Mouse (Mus musculus): ENCODE results near the gene Vps25. TPM values are rescaled to one million over a fixed set of nuclear protein-coding genes. Genes with fewer than 3 reads are reported as not detected.
A peak's percentile ranks its signal among the peaks of the same experiment; 100 is the strongest.

The Vps25 gene
- polyA plus RNA-seq, 1 experiment from 2014 or later: 118 TPM

- Histone ChIP-seq H3K27me3 (replicated peaks; ENCODE audit: control insufficient read depth, insufficient read depth, low read length) (peaks cover 46% of the 10 kb centered on the region), H3K4me3 (ENCODE audit: low read depth, low read length) (no peak overlapping the region), H3K4me1 (ENCODE audit: control insufficient read depth, insufficient read depth, low read length) (peaks cover 16% of the 10 kb centered on the region), H3K9me3 (replicated peaks; ENCODE audit: control insufficient read depth, low read length) (no peaks in the 10 kb centered on the region), H3K27ac (ENCODE audit: low read depth, low read length) (no peak overlapping the region), H3K4me2 (ENCODE audit: low read length) (no peak overlapping the region), H3K9ac (ENCODE audit: low read length) (no peak overlapping the region), H3K36me3 (ENCODE audit: control insufficient read depth, insufficient read depth, low read length) (0 out of 2 replicates have a peak, but pooled peaks cover 2% of the 10 kb centered on the region)
- no peak for DNase-seq (ENCODE audit: low spot score)
- WGBS: 3% methylated on average over 32 of the region's 32 CpGs
- ATAC-seq: no peak
Observed at GRCm38 (mm10) chr11:101263138-101263988, 9.9 kb downstream of the Vps25 start.

- H3K36me3 ChIP-seq (ENCODE audit: control insufficient read depth, insufficient read depth, low read length): no peaks in the 10 kb centered on the region
- peaks cover 16% of the 10 kb centered on the region for H3K4me1 ChIP-seq (ENCODE audit: control insufficient read depth, insufficient read depth, low read length)
- ATAC-seq: no peak
- no peak overlapping the region for H3K9ac ChIP-seq (ENCODE audit: low read length)
- no peak for DNase-seq (ENCODE audit: low spot score)
- H3K9me3 ChIP-seq (replicated peaks; ENCODE audit: control insufficient read depth, low read length): no peaks in the 10 kb centered on the region
- H3K27ac ChIP-seq (ENCODE audit: low read depth, low read length): no peak overlapping the region
- WGBS: 2% methylated on average over 3 of the region's 3 CpGs
- H3K27me3 ChIP-seq (replicated peaks; ENCODE audit: control insufficient read depth, insufficient read depth, low read length): peaks cover 49% of the 10 kb centered on the region
- no peak overlapping the region for H3K4me3 ChIP-seq (ENCODE audit: low read depth, low read length)
- H3K4me2 ChIP-seq (ENCODE audit: low read length): no peak overlapping the region
Observed at GRCm38 (mm10) chr11:101263989-101264280, 10.4 kb downstream of the Vps25 start.

- Histone ChIP-seq H3K9ac (ENCODE audit: low read length) (peak overlapping the region; percentile 49; the same call in 1 of the 2 replicates), H3K4me1 (ENCODE audit: control insufficient read depth, insufficient read depth, low read length) (peaks cover 11% of the 10 kb centered on the region), H3K9me3 (replicated peaks; ENCODE audit: control insufficient read depth, low read length) (no peaks in the 10 kb centered on the region), H3K27ac (ENCODE audit: low read depth, low read length) (no peak overlapping the region), H3K27me3 (replicated peaks; ENCODE audit: control insufficient read depth, insufficient read depth, low read length) (peaks cover 45% of the 10 kb centered on the region), H3K4me3 (ENCODE audit: low read depth, low read length) (peak overlapping the region; percentile 14), H3K36me3 (ENCODE audit: control insufficient read depth, insufficient read depth, low read length) (no peaks in the 10 kb centered on the region), H3K4me2 (ENCODE audit: low read length) (peak overlapping the region; percentile 48)
- 3% methylated on average over 31 of the region's 31 CpGs for WGBS
- ATAC-seq (no peak), DNase-seq (ENCODE audit: low spot score) (no peak)
Observed at GRCm38 (mm10) chr11:101264954-101265471, 11.5 kb downstream of the Vps25 start.

- Histone ChIP-seq H3K4me3 (ENCODE audit: low read depth, low read length) (0 out of 2 replicates have a peak overlapping the region, but pooled peaks have one; percentile 14), H3K27ac (ENCODE audit: low read depth, low read length) (no peak overlapping the region), H3K9me3 (replicated peaks; ENCODE audit: control insufficient read depth, low read length) (no peaks in the 10 kb centered on the region), H3K4me1 (ENCODE audit: control insufficient read depth, insufficient read depth, low read length) (peaks cover 3% of the 10 kb centered on the region), H3K4me2 (ENCODE audit: low read length) (no peak overlapping the region), H3K36me3 (ENCODE audit: control insufficient read depth, insufficient read depth, low read length) (no peaks in the 10 kb centered on the region), H3K27me3 (replicated peaks; ENCODE audit: control insufficient read depth, insufficient read depth, low read length) (peaks cover 44% of the 10 kb centered on the region), H3K9ac (ENCODE audit: low read length) (no peak overlapping the region)
- 12% methylated on average over 6 of the region's 6 CpGs for WGBS
- no peak for ATAC-seq
- DNase-seq (ENCODE audit: low spot score): no peak
Observed at GRCm38 (mm10) chr11:101265906-101266305, 12.4 kb downstream of the Vps25 start.

GRCm38 (mm10) chr11:101269577-101270116, 16.1 kb downstream of the Vps25 start:
- Histone ChIP-seq H3K27me3 (replicated peaks; ENCODE audit: control insufficient read depth, insufficient read depth, low read length) (peaks cover 15% of the 10 kb centered on the region; the same call in 1 of the 2 replicates), H3K4me1 (ENCODE audit: control insufficient read depth, insufficient read depth, low read length) (no peaks in the 10 kb centered on the region; the same call in 1 of the 2 replicates), H3K36me3 (ENCODE audit: control insufficient read depth, insufficient read depth, low read length) (no peaks in the 10 kb centered on the region), H3K4me2 (ENCODE audit: low read length) (no peak overlapping the region), H3K27ac (ENCODE audit: low read depth, low read length) (no peak overlapping the region), H3K4me3 (ENCODE audit: low read depth, low read length) (no peak overlapping the region), H3K9ac (ENCODE audit: low read length) (no peak overlapping the region), H3K9me3 (replicated peaks; ENCODE audit: control insufficient read depth, low read length) (no peaks in the 10 kb centered on the region)
- no peak for ATAC-seq
- DNase-seq (ENCODE audit: low spot score): peak; percentile 37
- 39% methylated on average over 10 of the region's 10 CpGs for WGBS

- Histone ChIP-seq H3K4me2 (ENCODE audit: low read length) (no peak overlapping the region), H3K27me3 (replicated peaks; ENCODE audit: control insufficient read depth, insufficient read depth, low read length) (0 out of 2 replicates have a peak, but pooled peaks cover 5% of the 10 kb centered on the region), H3K36me3 (ENCODE audit: control insufficient read depth, insufficient read depth, low read length) (0 out of 2 replicates have a peak, but pooled peaks cover 2% of the 10 kb centered on the region), H3K27ac (ENCODE audit: low read depth, low read length) (no peak overlapping the region), H3K4me3 (ENCODE audit: low read depth, low read length) (no peak overlapping the region), H3K4me1 (ENCODE audit: control insufficient read depth, insufficient read depth, low read length) (peaks cover 9% of the 10 kb centered on the region), H3K9ac (ENCODE audit: low read length) (no peak overlapping the region), H3K9me3 (replicated peaks; ENCODE audit: control insufficient read depth, low read length) (no peaks in the 10 kb centered on the region)
- 82% methylated on average over 3 of the region's 3 CpGs for WGBS
- no peak for DNase-seq (ENCODE audit: low spot score)
- ATAC-seq: no peak
Observed at GRCm38 (mm10) chr11:101272446-101272845, 18.9 kb downstream of the Vps25 start.

- Histone ChIP-seq H3K4me2 (ENCODE audit: low read length) (no peak overlapping the region), H3K27ac (ENCODE audit: low read depth, low read length) (no peak overlapping the region), H3K9ac (ENCODE audit: low read length) (no peak overlapping the region), H3K36me3 (ENCODE audit: control insufficient read depth, insufficient read depth, low read length) (0 out of 2 replicates have a peak, but pooled peaks cover 2% of the 10 kb centered on the region), H3K4me1 (ENCODE audit: control insufficient read depth, insufficient read depth, low read length) (peaks cover 23% of the 10 kb centered on the region), H3K27me3 (replicated peaks; ENCODE audit: control insufficient read depth, insufficient read depth, low read length) (no peaks in the 10 kb centered on the region), H3K9me3 (replicated peaks; ENCODE audit: control insufficient read depth, low read length) (no peaks in the 10 kb centered on the region), H3K4me3 (ENCODE audit: low read depth, low read length) (no peak overlapping the region)
- WGBS: 68% methylated on average over 4 of the region's 4 CpGs
- ATAC-seq: no peak
- no peak for DNase-seq (ENCODE audit: low spot score)
Observed at GRCm38 (mm10) chr11:101275309-101275708, 21.8 kb downstream of the Vps25 start.

GRCm38 (mm10) chr11:101276319-101277070, 23.0 kb downstream of the Vps25 start:
- DNase-seq (ENCODE audit: low spot score) (no peak), ATAC-seq (no peak)
- Histone ChIP-seq H3K9me3 (replicated peaks; ENCODE audit: control insufficient read depth, low read length) (no peaks in the 10 kb centered on the region), H3K4me1 (ENCODE audit: control insufficient read depth, insufficient read depth, low read length) (peaks cover 23% of the 10 kb centered on the region), H3K4me3 (ENCODE audit: low read depth, low read length) (no peak overlapping the region), H3K36me3 (ENCODE audit: control insufficient read depth, insufficient read depth, low read length) (0 out of 2 replicates have a peak, but pooled peaks cover 2% of the 10 kb centered on the region), H3K27me3 (replicated peaks; ENCODE audit: control insufficient read depth, insufficient read depth, low read length) (no peaks in the 10 kb centered on the region), H3K9ac (ENCODE audit: low read length) (0 out of 2 replicates have a peak overlapping the region, but pooled peaks have one; percentile 14), H3K27ac (ENCODE audit: low read depth, low read length) (no peak overlapping the region), H3K4me2 (ENCODE audit: low read length) (peak overlapping the region; percentile 19; the same call in 1 of the 2 replicates)
- WGBS: 28% methylated on average over 27 of the region's 27 CpGs

All from forebrain, embryonic 14.5 days (tissue).